Mouse (Mus musculus): ENCODE data around the gene Cox5b.

DNA sequence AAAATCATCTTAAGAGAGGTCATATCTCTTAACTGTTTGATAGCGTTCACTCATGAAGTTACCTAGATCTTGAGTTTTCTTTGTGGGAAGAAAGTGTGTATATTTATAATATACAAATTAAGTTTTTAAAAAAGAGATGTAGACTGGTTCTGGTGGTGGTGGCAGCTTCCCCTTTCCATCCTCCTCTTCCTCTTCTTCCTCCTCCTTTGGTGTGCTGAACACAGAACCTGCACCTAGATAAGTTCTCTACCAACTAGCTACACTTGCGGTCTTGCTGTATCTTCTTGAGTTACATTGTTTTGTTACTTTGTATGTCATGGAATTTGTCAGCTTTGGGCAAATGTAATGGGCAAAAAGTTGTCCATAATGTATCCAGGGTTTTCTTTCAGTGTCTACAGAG lies 19.9 kb downstream of the Cox5b start:
- TF ChIP-seq CTCF (IDR thresholded peaks at IDR 0.05; ENCODE audit: borderline replicate concordance, insufficient read depth, low read depth, low read length) (no peak), POLR2A (IDR thresholded peaks at IDR 0.05; ENCODE audit: borderline replicate concordance, insufficient read depth, low read length) (no peak)

Measured in cerebellum, adult 2 months (tissue).